Mouse (Mus musculus): Measurements from ENCODE around the gene Plch1.

The Plch1 gene

GRCm38 (mm10) chr3:63852828-63853227 lies 46.4 kb downstream of the Plch1 start:
- DNase-seq: no peak

- DNase-seq: peak; percentile 25
Observed at GRCm38 (mm10) chr3:63851125-63851698, 48.1 kb downstream of the Plch1 start.

GRCm38 (mm10) chr3:63849765-63850346 lies 49.4 kb downstream of the Plch1 start:
- no peak for DNase-seq

- no peak for DNase-seq
Observed at GRCm38 (mm10) chr3:63844141-63844540, 55.1 kb downstream of the Plch1 start.

GRCm38 (mm10) chr3:63842436-63842835 lies 56.8 kb downstream of the Plch1 start:
- DNase-seq: no peak

- DNase-seq: no peak
Observed at GRCm38 (mm10) chr3:63837750-63838149, 61.5 kb downstream of the Plch1 start.

- no peak for DNase-seq
Observed at GRCm38 (mm10) chr3:63836937-63837632, 62.2 kb downstream of the Plch1 start.

- no peak for DNase-seq
Observed at GRCm38 (mm10) chr3:63835816-63836215, 63.5 kb downstream of the Plch1 start.

- DNase-seq: no peak
Observed at GRCm38 (mm10) chr3:63823874-63824400, 75.3 kb downstream of the Plch1 start.

GRCm38 (mm10) chr3:63822631-63823030 lies 76.6 kb downstream of the Plch1 start:
- DNase-seq: no peak

- no peak for DNase-seq
Observed at GRCm38 (mm10) chr3:63815131-63815530, 84.1 kb downstream of the Plch1 start.

- no peak for DNase-seq
Observed at GRCm38 (mm10) chr3:63814203-63814602, 85.1 kb downstream of the Plch1 start.

GRCm38 (mm10) chr3:63806906-63807305 lies 92.4 kb downstream of the Plch1 start:
- DNase-seq: no peak

- no peak for DNase-seq
Observed at GRCm38 (mm10) chr3:63805496-63805895, 93.8 kb downstream of the Plch1 start.

GRCm38 (mm10) chr3:63800685-63801084 lies 98.6 kb downstream of the Plch1 start:
- no peak for DNase-seq

GRCm38 (mm10) chr3:63786805-63787365 lies 112.4 kb downstream of the Plch1 start:
- no peak for DNase-seq

- DNase-seq: no peak
Observed at GRCm38 (mm10) chr3:63772617-63773305, 126.5 kb downstream of the Plch1 start.

GRCm38 (mm10) chr3:63760821-63761220 lies 138.5 kb downstream of the Plch1 start:
- DNase-seq: no peak

GRCm38 (mm10) chr3:63740073-63740472 lies 159.2 kb downstream of the Plch1 start:
- DNase-seq: no peak

GRCm38 (mm10) chr3:63728325-63728724 lies 170.9 kb downstream of the Plch1 start:
- DNase-seq: no peak

GRCm38 (mm10) chr3:63726667-63727342 lies 172.5 kb downstream of the Plch1 start:
- no peak for DNase-seq

- DNase-seq: no peak
Observed at GRCm38 (mm10) chr3:63693694-63694093, 205.6 kb downstream of the Plch1 start.

GRCm38 (mm10) chr3:63692727-63693126 lies 206.5 kb downstream of the Plch1 start:
- no peak for DNase-seq
